Mouse (Mus musculus): ENCODE results near the gene Gm10295.

The Gm10295 gene

DNA sequence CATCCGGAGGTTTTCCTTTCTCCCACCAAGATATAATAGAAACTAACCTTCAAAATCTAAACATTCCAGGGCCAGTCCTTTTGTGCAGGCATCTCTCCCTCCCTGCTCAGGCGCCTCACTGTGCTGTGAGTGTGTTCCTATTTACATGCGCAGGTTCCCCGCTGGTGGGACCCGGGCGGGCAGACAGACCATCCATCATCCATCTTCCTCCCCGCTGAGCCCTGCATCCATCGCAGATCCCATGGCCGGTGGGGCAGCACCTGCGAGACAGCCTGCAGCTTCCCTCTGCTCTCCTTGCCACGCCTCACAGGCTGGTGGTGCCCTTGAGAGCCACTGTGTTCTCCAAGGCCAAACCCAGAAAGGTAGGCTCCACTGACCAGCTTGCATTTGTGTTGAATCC is at the start of gene Gm10295:
Gm10295 (minus strand) TSS at position 122 of the 400 bp plus-strand sequence.
- no peak for DNase-seq

DNA sequence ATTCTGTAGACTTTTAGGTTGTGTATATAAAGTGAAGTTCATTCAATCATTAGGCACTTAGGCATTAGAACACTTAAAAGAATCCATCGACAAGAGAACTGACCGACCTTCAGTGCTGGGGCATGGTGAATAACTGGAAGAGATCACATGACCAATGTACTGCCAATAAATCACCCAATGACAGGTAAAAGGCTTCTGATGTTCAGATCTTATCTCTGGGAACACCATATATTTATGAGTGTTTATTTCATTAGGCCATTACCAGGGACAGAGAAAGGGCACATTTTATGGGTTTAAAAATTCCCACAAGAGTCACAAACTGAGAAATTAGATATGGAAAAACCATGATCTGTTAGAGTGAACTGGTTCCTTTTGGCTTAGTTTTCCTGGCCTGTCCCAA is 49.7 kb upstream of the Gm10295 start:
- no peak for DNase-seq

DNA sequence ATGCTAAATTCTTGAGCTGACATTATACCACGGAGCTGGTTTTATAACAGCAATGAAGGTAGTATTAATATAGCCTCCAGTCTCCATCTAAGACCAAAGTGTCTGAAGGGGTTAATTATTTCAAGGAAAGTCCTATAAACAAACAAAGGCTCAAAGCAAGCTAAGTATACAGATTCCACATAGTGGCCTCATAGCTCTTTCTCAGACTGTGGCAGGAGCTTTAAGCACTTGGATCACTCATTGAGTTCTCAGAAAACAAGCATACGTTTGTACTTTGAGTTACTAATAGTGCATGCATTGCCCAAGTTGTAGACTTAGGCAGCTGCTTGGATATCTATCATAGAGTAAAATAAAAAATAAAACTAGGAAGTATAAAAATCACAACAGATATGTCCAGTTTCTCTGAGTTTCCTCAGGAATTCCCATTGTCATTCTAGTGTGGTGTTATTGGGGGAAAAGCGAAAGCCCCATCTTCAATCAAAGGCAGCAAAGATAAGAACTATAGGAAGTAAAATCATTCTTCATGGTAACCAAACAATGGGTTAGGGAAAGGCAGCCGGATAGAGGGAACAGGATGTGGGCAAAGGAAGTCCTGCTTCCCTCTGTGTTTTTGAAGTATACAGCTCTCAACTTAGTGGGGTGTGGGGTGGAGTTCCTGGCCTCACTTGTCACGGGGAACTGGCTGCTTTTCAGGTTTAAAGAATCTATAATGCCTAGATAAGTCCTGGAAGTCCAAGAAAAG is 48.8 kb upstream of the Gm10295 start:
- no peak for DNase-seq

GRCm38 (mm10) chr7:71398959-71399756 is 47.9 kb upstream of the Gm10295 start:
- DNase-seq: no peak

DNA sequence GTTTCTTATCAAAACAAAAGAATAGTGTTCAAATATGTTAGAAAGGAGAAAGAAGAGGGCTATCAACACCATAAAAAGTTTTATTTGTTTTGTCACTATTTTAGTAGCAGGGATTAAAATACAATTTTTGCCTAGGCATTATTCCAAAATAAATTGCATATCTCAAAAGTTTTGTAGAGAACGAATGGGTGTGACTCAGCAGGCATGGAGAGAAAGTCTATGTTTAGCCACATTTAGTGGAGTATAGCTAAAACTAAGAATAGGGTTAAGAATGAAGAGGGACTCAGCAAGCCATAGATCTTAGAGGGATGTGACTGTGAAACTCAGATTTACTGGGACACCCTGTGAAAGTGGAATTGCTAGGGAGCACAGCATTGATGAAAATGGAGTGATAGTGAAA is 47.1 kb upstream of the Gm10295 start:
- DNase-seq: no peak

- DNase-seq: no peak
Observed at GRCm38 (mm10) chr7:71392795-71393341, 41.6 kb upstream of the Gm10295 start.

DNA sequence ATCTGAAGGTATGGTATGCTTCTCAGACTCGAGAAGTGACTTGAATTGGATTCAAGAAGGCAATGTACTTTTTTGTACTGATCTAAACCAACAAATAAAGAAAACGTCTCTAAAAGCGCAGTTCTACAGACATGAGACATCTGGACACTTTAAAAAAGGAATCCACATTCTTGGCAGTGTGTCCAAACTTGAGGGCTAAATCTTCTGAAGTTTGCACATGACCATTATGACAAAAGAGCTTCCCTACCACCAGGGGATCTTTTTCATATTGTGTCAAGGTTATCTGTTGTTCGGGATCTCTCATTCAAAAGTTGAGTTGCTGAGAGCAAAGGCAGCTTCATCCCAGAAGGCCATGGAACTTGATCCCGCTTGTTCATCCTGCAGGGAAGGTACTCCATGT is 40.0 kb upstream of the Gm10295 start:
- no peak for DNase-seq

DNA sequence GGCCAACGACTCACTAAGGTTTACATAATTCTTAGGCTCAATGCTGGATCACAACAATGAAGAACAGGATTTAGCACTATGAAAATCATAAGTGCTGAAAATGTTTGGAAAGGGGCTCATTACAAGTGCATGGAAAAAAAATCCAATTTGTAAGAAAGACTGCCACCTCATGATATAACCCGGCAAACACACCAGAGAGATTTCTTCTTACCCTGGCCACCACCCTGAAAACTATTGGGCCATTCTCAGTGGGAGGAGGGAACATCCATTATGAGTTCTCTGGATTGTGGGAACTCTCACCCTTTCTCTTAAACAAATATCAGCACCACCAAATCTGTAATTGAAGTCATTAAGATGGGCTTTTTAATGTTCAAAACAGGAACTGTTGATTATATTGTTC is 39.0 kb upstream of the Gm10295 start:
- no peak for DNase-seq

GRCm38 (mm10) chr7:71386050-71386449 is 34.8 kb upstream of the Gm10295 start:
- DNase-seq: no peak

GRCm38 (mm10) chr7:71384921-71385320 is 33.6 kb upstream of the Gm10295 start:
- DNase-seq: no peak

- no peak for DNase-seq
Observed at GRCm38 (mm10) chr7:71383341-71384130, 32.3 kb upstream of the Gm10295 start.

DNA sequence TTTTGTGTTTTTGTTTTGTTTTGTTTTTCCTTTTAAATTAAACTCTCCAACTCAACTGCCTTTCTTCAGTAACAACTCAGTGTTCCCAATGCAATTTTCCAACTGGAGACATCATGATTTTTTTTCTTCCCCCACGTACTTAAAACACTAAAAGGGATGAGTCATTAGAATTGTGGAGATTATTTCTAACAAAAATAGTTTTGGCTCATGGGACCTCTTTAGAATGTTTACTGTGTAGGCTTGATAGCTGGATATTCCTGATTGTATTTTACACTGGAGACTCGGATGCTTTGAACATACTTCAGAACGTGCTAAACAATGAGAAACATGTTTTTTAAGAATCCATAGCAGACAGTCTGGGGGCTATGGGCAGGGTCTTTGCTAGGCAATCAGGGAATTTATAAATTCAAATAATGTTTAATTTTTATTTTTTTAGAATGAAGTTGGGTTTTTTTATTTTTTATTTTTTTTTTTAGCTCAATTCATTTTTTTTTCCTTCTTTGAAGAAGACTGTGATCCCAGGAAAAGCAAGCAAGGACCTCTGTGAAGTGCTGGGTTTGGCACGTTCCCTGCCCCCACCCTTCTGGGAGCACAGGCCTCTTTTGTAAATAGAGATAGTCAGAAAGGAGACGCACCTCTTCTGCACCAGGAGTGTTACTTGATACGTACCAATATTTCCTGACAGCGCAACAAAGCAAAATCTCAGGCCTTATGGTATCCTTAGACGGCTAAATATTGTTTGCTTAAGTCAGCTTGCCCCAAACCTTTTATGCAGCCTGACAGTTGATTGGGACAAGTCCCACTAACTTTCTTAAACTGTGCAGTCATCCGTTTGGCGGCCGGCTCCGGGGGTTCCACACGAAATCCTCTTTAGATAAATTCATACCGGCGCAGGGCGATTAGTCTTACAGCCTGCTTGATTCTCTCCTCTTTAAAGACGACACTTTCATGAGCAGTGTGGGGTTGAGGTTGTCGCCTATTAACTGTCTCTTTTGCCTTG is 28.8 kb upstream of the Gm10295 start:
- DNase-seq: no peak

- DNase-seq: no peak
Observed at GRCm38 (mm10) chr7:71378812-71379760, 27.8 kb upstream of the Gm10295 start.

DNA sequence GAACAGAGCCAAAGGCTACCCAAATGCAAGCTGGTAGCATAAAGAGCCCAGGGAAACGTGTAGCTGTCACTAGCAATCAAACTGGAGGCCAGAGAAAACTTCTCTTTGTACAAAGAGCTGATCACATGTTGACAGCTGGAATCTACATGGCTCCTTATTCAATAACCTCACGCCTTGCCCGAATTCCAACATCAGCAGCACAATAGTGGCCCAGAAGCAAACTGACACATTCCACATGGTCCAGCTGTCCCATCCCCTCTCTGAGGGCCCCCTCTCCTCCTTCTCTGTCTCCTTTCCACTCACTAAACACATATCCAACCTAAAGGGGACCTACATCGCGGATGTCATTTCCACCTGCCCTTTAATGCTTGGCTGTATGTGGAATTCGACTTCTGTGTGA is 26.7 kb upstream of the Gm10295 start:
- DNase-seq: no peak

GRCm38 (mm10) chr7:71374059-71374458 is 22.8 kb upstream of the Gm10295 start:
- DNase-seq: no peak

DNA sequence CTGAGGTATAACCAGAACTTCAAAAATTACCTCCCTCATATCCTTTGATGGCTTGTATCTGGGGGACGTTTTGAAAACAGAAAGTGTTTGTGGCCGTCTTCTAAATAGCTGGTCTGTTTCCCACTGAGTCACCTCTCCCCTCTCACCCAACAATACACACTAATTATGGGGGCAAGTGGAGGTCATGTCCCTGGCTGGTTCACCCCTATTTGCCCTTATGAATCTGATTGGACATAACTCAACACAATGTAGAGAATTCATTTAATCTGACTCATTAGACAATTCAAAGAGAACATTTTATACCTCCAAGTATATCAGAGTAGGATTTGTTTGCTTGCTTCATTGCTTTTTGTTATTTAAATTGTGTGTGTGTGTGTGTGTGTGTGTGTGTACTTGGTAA is 20.6 kb upstream of the Gm10295 start:
- DNase-seq: no peak

GRCm38 (mm10) chr7:71370746-71371145 is 19.5 kb upstream of the Gm10295 start:
- no peak for DNase-seq

- no peak for DNase-seq
Observed at GRCm38 (mm10) chr7:71370128-71370527, 18.8 kb upstream of the Gm10295 start.

DNA sequence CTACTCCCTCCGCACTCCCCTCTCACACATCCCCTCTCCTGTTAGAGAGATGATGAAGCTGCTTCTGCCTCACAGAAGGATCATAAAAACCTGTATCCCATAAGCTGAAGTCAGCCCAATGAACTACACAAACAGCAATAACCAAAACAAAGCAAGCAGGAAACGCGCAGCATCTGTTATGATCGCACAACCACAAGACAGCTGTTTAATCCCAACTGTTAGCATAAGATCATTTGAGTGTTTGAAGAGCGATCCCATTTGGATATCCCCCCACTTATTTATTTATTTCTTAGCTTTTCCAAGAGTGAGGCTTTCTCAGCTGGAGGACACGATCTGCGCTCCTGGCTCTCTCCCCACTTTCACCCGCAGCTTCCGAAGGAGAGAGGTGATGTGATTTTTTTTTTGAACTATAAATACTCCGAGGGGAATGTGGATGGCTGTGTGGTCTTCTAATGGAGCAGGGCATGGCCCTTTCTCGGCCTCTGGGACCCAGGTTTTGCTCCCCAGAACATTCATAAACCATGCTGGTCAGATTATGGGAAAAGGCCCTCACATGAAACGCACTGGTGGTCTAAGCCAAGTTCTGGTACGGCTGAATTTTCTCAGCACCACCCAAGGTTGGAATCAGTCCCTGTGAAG is 17.4 kb upstream of the Gm10295 start:
- DNase-seq: no peak

- no peak for DNase-seq
Observed at GRCm38 (mm10) chr7:71355596-71355995, 4.3 kb upstream of the Gm10295 start.

Measured in thymus, adult 18-20 months (tissue).